14 mouse cellular contexts compared by ENCODE assay signal in genomic region chr2:20960668-20961035, GRCm38 (mm10). TPM values are rescaled to one million over a fixed set of nuclear protein-coding genes. Genes with fewer than 3 reads are reported as not detected.
DNase-seq lines count a peak whose midpoint lies in the region; ATAC-seq and TF ChIP-seq lines count a peak whose summit lies in the region.
"Had no signal": no experiment of that assay in that cellular context is flagged by ENCODE, and none has a peak within 500 bp of the region (broad histone marks: within the 10 kb centered on the region; RNA-seq: fewer than 3 reads in every experiment).

No protein-coding gene starts in this region.

- H3K4me2 ChIP-seq in midbrain, embryonic 12.5 days (replicated peaks) = peak overlapping the region; percentile 11; the same call in 1 of the 2 replicates
- H3K4me2 ChIP-seq in hindbrain, postnatal 0 days (ENCODE audit: low read depth, low read length) = peak overlapping the region; percentile 48

- H3K27ac ChIP-seq in gastrocnemius, adult 2 months = peak overlapping the region; percentile 21; the same call in 1 of the 2 replicates
- H3K27ac ChIP-seq in midbrain, embryonic 12.5 days (replicated peaks) = 0 out of 2 replicates have a peak overlapping the region, but pooled peaks have one; percentile 25
- H3K27ac ChIP-seq in midbrain, embryonic 10.5 days (replicated peaks) = no peak overlapping the region
- no peak overlapping the region for H3K27ac ChIP-seq in hindbrain, postnatal 0 days
- H3K27ac ChIP-seq: embryonic facial prominence, embryonic 10.5 days; liver, embryonic 13.5 days had no signal

- H3K9ac ChIP-seq in midbrain, embryonic 12.5 days (replicated peaks) = no peak overlapping the region
- H3K9ac ChIP-seq in hindbrain, postnatal 0 days (replicated peaks; ENCODE audit: low read length) = peak overlapping the region; percentile 33; the same call in 1 of the 2 replicates

- H3K36me3 ChIP-seq in midbrain, embryonic 12.5 days = no peaks in the 10 kb centered on the region; the same call in 1 of the 2 replicates
- H3K36me3 ChIP-seq in midbrain, embryonic 10.5 days = 0 out of 2 replicates have a peak, but pooled peaks cover 6% of the 10 kb centered on the region
- no peaks in the 10 kb centered on the region for H3K36me3 ChIP-seq in hindbrain, postnatal 0 days (ENCODE audit: insufficient read depth, low read length)

- peaks cover 70% of the 10 kb centered on the region for H3K4me1 ChIP-seq in midbrain, embryonic 12.5 days
- peaks cover 74% of the 10 kb centered on the region for H3K4me1 ChIP-seq in midbrain, embryonic 10.5 days
- peaks cover 38% of the 10 kb centered on the region for H3K4me1 ChIP-seq in hindbrain, postnatal 0 days (ENCODE audit: insufficient read depth, low read length)

- DNase-seq in gastrocnemius, adult 2 months = no peak
- no peak for DNase-seq in gastrocnemius, postnatal 36 days
- no peak for DNase-seq in midbrain, embryonic 10.5 days (ENCODE audit: low spot score)
- DNase-seq in hindbrain, postnatal 0 days (ENCODE audit: low spot score) = peak; percentile 40
- no peak for DNase-seq in frontal cortex, adult 2 months (ENCODE audit: extremely low spot score in 1 of 2, low spot score in 1 of 2)
- DNase-seq in gastrocnemius, postnatal 25 days = no peak
- DNase-seq: adrenal gland, postnatal 36 days; gastrocnemius, postnatal 10 days; kidney, adult 11 months; kidney, postnatal 14 days; liver, embryonic 13.5 days; right cerebral cortex, postnatal 14 days had no signal

- H3K4me3 ChIP-seq in gastrocnemius, adult 2 months = no peak overlapping the region
- no peak overlapping the region for H3K4me3 ChIP-seq in midbrain, embryonic 12.5 days
- H3K4me3 ChIP-seq in midbrain, embryonic 10.5 days = no peak overlapping the region
- no peak overlapping the region for H3K4me3 ChIP-seq in hindbrain, postnatal 0 days (ENCODE audit: low read length)
- H3K4me3 ChIP-seq: embryonic facial prominence, embryonic 10.5 days; liver, embryonic 13.5 days had no signal

- ATAC-seq in midbrain, embryonic 12.5 days (ENCODE audit: low FRiP score, low read depth) = no peak
- ATAC-seq in hindbrain, postnatal 0 days = no peak

- no peaks in the 10 kb centered on the region for H3K27me3 ChIP-seq in midbrain, embryonic 12.5 days
- H3K27me3 ChIP-seq in midbrain, embryonic 10.5 days (ENCODE audit: low read depth, poor library complexity, severe bottlenecking) = no peaks in the 10 kb centered on the region
- H3K27me3 ChIP-seq in hindbrain, postnatal 0 days (ENCODE audit: insufficient read depth, low read length) = no peaks in the 10 kb centered on the region
- H3K27me3 ChIP-seq: liver, embryonic 13.5 days had no signal

- intact Hi-C loops in gastrocnemius, adult 2 months (cut with DNase I) = no loop called here
- intact Hi-C loops in gastrocnemius, postnatal 36 days (cut with DNase I) = no loop called here

- no peak for TF ChIP-seq CTCF in gastrocnemius, adult 2 months (IDR thresholded peaks at IDR 0.05)
- no peak for TF ChIP-seq CTCF in hindbrain, postnatal 0 days (IDR thresholded peaks at IDR 0.05; ENCODE audit: low read depth)

- no peaks in the 10 kb centered on the region for H3K9me3 ChIP-seq in midbrain, embryonic 12.5 days
- no peaks in the 10 kb centered on the region for H3K9me3 ChIP-seq in midbrain, embryonic 10.5 days (replicated peaks)
- no peaks in the 10 kb centered on the region for H3K9me3 ChIP-seq in hindbrain, postnatal 0 days (ENCODE audit: low read length)
- H3K9me3 ChIP-seq: embryonic facial prominence, embryonic 10.5 days; liver, embryonic 13.5 days had no signal

- 81% methylated on average over 8 of the region's 8 CpGs for WGBS in midbrain, embryonic 12.5 days
- WGBS in midbrain, embryonic 10.5 days = 90% methylated on average over 8 of the region's 8 CpGs
- 37% methylated on average over 8 of the region's 8 CpGs for WGBS in hindbrain, postnatal 0 days

RNA-seq across cellular contexts. Expression of gene Arhgap21, which starts 8.0 kb away (rescaled TPM):
- 10 to 100 TPM; 32.4 to 35.6 TPM for total RNA-seq in gastrocnemius, adult 2 months (2021)
- 10 to 100 TPM; 25.2 to 28.7 TPM for total RNA-seq in gastrocnemius, postnatal 36 days (2021)
- polyA plus RNA-seq in midbrain, embryonic 12.5 days (2016; fragmentation: Nextera tagmentation; extraction: Ambion mirVana) = 67.8 and 75.0 TPM in 2 replicates
- polyA plus RNA-seq in midbrain, embryonic 10.5 days (2016; fragmentation: Nextera tagmentation; extraction: Ambion mirVana) = 28.3 and 40.4 TPM in 2 replicates
- 65.8 and 76.4 TPM in 2 replicates for total RNA-seq in hindbrain, postnatal 0 days (2014; rRNA removed)
- 26.6 and 27.7 TPM in 2 replicates for polyA plus RNA-seq in hindbrain, postnatal 0 days (2015; fragmentation: Nextera tagmentation; extraction: Ambion mirVana)
- polyA plus RNA-seq in frontal cortex, adult 2 months (2012; rRNA removed) = 112 and 131 TPM in 2 replicates
- 10 to 100 TPM; 24.1 to 30.2 TPM for total RNA-seq in gastrocnemius, postnatal 25 days (2021)

Comparison
In these comparisons a context has a peak if more than half of its experiments do, and no peak if none do; other contexts are left out.
1. H3K27ac ChIP-seq: peak in gastrocnemius, adult 2 months (single experiment) and midbrain, embryonic 12.5 days (single experiment); none in midbrain, embryonic 10.5 days (single experiment) and hindbrain, postnatal 0 days (single experiment).